Mouse (Mus musculus) megakaryocyte, embryonic 14.5 days (primary cell): ENCODE measurements around the gene Coq9. TPM values are rescaled to one million over a fixed set of nuclear protein-coding genes. Genes with fewer than 3 reads are reported as not detected.

Experiments
- H3K27me3 ChIP-seq: replicated peaks from 2 replicates; pipeline ENCODE3; 2012; ENCODE audit warnings: inconsistent platforms
- H3K36me3 ChIP-seq: replicated peaks from 2 replicates; pipeline ENCODE3; 2012; ENCODE audit warnings: low read length, inconsistent platforms, mixed read lengths
- H3K4me1 ChIP-seq: 2 replicates; pipeline ENCODE4 v1.6.1; 2012; ENCODE audit warnings: inconsistent platforms
- H3K4me3 ChIP-seq: replicated peaks from 2 replicates; pipeline ENCODE3; 2012; ENCODE audit warnings: moderate library complexity, mild to moderate bottlenecking, inconsistent platforms
- H3K9me3 ChIP-seq: 2 replicates; pipeline ENCODE4 v1.6.1; 2012; ENCODE audit warnings: inconsistent platforms
- FLI1 ChIP-seq: IDR thresholded peaks from 2 replicates; pipeline ENCODE4 v1.6.1; 2012; ENCODE audit warnings: low read length, inconsistent platforms, mixed read lengths
- GATA1 ChIP-seq: IDR thresholded peaks from 3 replicates; pipeline ENCODE4 v1.6.1; 2012; ENCODE audit warnings: mixed read lengths, low read length, inconsistent platforms, borderline replicate concordance
- polyA plus RNA-seq: library from polyadenylated mRNA; stranded (reverse); fragments of >175 nt; gene quantifications from 2 replicates; pipeline ENCODE4 v1.2.3, GENCODE M21; 2012; ENCODE audit warnings: low replicate concordance; ENCODE audit not compliant: insufficient read depth

The Coq9 gene
- polyA plus RNA-seq, 1 experiment = 62.7 TPM

DNA sequence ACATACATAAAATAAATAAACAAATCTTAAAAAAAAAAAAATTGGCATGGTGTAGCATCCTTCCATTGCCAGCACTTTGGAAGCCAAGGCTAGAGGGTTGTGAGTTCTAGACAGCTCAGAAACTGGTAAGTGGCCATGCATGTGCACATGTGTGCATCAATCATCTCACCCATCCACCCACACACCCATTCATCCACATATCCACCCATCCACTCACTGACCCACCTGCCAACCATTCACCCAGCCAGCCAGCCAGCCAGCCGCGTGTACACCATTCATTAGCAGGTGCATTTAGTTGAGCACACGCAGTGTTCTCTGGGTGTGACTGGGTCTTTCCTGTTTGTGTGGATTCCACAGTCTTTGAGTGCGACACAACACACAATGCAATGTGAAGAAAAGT is 32.3 kb upstream of the Coq9 start:
- H3K36me3 ChIP-seq = no peaks in the 10 kb centered on the region
- no peak for TF ChIP-seq GATA1
- no peak overlapping the region for H3K4me3 ChIP-seq
- H3K9me3 ChIP-seq = no peaks in the 10 kb centered on the region
- H3K27me3 ChIP-seq = peaks cover 49% of the 10 kb centered on the region
- H3K4me1 ChIP-seq = peaks cover 93% of the 10 kb centered on the region

DNA sequence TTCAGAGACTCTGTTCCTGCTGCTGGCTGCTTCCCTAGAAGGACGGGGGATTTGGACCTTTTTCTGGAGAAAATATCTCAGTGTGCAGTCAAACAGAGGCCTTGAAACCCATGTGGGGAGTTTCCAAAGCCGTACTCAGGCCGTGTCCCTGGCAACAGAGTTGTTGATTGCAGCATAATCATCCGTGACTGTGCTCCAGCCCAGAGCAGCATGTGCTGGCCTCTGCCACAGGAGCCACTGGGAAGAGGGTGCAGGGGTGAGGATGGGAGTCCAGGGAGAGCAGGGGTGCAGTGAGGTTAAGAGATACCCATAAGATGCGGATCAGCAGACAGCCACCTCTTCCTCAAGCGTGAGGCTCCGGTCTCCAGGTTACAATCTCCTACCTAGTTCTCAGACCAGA is 30.6 kb upstream of the Coq9 start:
- Histone ChIP-seq H3K4me1 (peaks cover 78% of the 10 kb centered on the region), H3K4me3 (peak overlapping the region; percentile 9), H3K36me3 (no peaks in the 10 kb centered on the region), H3K27me3 (peaks cover 46% of the 10 kb centered on the region), H3K9me3 (no peaks in the 10 kb centered on the region)
- TF ChIP-seq GATA1 (no peak), FLI1 (no peak)

DNA sequence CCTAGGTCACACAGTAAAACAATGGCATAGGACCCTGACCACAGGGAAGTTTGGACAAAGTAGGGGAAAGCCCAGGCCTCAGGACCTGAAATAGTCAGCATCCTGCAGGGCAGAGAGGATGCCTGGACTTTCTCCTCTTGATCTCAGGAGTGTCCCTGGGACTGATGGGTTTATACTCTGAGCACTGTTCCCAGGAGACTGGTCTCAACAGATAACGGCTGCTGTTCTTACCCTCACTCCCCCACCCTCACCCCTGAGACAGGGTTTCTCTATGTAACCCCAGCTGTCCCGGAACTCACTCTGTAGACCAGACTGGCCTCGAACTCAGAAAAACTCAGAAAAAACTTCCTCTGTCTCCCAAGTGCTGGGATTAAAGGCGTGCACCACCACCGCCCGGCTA is 29.7 kb upstream of the Coq9 start:
- H3K9me3 ChIP-seq = no peaks in the 10 kb centered on the region
- H3K4me1 ChIP-seq = peaks cover 74% of the 10 kb centered on the region
- H3K27me3 ChIP-seq = peaks cover 46% of the 10 kb centered on the region
- H3K4me3 ChIP-seq = no peak overlapping the region
- TF ChIP-seq GATA1 (no peak), FLI1 (no peak)
- no peaks in the 10 kb centered on the region for H3K36me3 ChIP-seq

DNA sequence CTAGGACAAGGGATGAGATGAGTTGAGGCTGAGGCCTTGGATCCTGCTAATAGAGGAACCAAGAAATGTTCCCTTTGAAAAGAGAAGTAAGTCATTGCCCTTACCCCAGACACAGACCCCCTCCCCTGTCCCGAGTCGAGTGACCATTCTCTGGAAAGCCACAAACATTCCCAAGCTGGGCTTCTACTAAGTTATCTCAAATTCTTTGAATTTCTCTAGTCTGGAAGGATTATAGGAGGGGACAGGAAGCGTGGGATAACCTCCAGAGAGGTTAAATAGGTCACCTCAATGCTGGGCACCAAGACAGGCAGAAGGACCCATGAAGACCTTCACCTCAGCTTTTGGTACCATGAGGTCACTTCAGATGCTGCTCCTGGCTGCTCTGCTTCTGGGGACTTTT is 28.0 kb upstream of the Coq9 start, which contains the start of gene Ccl17:
Gene Ccl17 (plus strand): TSS at position 301 of the 400 bp plus-strand sequence.
- TF ChIP-seq GATA1 (no peak), FLI1 (no peak)
- H3K4me3 ChIP-seq = no peak within 1 kb of the TSS
- peaks cover 36% of the 10 kb centered on the region for H3K27me3 ChIP-seq
- H3K36me3 ChIP-seq = no peaks in the 10 kb centered on the region
- H3K9me3 ChIP-seq = no peaks in the 10 kb centered on the region
- peaks cover 56% of the 10 kb centered on the region for H3K4me1 ChIP-seq

DNA sequence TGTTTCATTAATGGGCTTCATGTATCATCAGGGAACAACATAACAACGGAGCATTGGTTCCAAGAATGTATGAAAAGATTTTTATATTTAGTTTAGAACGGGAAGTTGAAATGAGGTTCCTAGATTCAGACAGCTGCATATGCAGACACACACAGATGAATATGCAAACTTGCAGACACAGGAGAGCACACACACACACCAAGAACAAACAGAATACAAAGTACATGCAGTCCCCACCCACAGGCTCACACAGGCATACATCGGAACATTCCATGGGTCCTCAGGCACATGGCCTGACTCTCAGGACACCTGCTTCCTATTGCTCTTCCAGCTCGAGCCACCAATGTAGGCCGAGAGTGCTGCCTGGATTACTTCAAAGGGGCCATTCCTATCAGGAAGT is 27.3 kb upstream of the Coq9 start:
- Histone ChIP-seq H3K4me3 (no peak overlapping the region), H3K4me1 (peaks cover 52% of the 10 kb centered on the region), H3K27me3 (peaks cover 35% of the 10 kb centered on the region), H3K36me3 (no peaks in the 10 kb centered on the region), H3K9me3 (no peaks in the 10 kb centered on the region)
- TF ChIP-seq FLI1 (no peak), GATA1 (no peak)

DNA sequence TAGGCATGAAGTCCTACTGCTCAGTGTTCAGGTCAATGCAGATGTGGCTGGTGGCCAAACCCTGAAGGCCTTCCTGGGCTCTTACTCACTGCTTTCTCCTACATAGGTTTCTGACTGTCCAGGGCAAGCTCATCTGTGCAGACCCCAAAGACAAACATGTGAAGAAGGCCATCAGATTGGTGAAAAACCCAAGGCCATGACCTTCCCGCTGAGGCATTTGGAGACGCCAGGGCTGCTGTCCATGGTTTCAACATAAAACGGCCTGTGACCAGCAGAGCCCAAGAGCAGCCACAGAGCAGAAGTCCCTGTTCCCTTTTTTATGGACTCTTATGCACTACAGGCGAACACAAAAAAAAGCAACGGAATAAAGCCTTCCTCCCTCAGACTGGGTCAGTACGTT is 26.5 kb upstream of the Coq9 start:
- TF ChIP-seq FLI1 = no peak
- no peak for TF ChIP-seq GATA1
- Histone ChIP-seq H3K4me1 (peaks cover 44% of the 10 kb centered on the region), H3K4me3 (no peak overlapping the region)

DNA sequence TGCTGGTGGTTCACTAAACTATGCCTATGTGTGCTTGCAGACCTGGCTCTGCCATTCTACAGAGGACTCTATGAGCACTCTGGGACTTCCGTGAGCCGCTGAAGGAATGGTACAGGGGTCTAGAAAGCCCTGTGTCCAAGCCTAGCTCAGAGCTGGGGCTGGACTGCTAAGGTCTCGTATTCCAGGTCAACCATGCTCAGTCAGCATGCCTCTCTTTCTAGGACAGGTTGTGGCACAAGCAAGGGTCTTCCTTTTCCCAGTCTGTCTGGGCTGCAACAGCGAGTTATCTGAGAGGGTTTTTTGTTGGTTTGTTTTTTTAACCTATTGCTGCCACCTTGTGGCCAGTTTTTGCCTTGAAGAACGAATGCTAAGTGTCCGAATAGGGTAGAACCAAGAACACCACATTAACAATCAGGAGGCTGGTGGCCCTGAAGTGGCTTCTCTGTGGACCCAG is 25.4 kb upstream of the Coq9 start:
- Histone ChIP-seq H3K4me1 (peaks cover 39% of the 10 kb centered on the region), H3K36me3 (peaks cover 7% of the 10 kb centered on the region), H3K27me3 (peaks cover 19% of the 10 kb centered on the region), H3K4me3 (peak overlapping the region; percentile 53), H3K9me3 (no peaks in the 10 kb centered on the region)
- TF ChIP-seq FLI1 = no peak
- no peak for TF ChIP-seq GATA1

More for the DNA sequence above, 26.5 kb upstream of the Coq9 start:
- H3K27me3 ChIP-seq = peaks cover 27% of the 10 kb centered on the region
- no peaks in the 10 kb centered on the region for H3K9me3 ChIP-seq
- H3K36me3 ChIP-seq = no peaks in the 10 kb centered on the region

DNA sequence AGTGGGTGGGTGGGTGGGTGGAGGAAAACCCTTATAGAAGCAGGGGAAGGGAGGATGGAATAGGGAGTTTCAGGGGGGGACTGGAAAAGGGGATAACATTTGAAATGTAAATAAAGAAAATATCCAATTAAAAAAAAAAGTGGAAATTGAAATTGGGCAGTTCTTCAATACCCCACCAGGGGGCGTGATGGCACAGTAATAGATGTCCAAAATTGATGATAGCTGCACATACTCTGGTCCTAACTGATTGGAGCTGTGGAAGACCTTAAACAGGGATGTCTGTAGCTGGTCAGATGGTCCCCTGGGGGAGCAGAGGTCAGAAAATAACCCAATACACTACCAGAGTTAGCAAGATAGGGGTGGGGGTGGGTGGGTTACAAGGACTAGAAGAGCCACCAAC is 23.6 kb upstream of the Coq9 start:
- no peaks in the 10 kb centered on the region for H3K9me3 ChIP-seq
- no peak for TF ChIP-seq FLI1
- H3K27me3 ChIP-seq = peaks cover 12% of the 10 kb centered on the region
- H3K4me3 ChIP-seq = no peak overlapping the region
- H3K36me3 ChIP-seq = peaks cover 24% of the 10 kb centered on the region
- peaks cover 32% of the 10 kb centered on the region for H3K4me1 ChIP-seq

DNA sequence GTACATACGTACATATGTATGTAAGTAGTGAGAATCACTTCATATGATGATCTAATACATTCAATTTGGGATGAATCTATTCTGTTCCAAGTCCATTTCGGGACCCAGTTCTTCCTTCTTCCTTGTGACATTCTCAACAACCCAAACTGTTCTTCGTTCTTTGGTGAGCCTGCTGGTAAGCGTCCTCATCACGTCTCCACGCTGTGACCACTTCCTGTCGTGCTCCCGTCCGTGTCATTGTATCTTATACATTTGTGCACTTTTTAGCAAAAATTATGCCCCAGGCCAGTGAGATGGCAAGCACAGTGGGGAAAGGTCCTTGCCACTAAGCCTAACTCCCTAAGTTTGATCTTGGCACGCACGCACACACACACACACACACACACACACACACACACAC is 20.2 kb upstream of the Coq9 start:
- TF ChIP-seq FLI1 (no peak), GATA1 (no peak)
- peaks cover 24% of the 10 kb centered on the region for H3K4me1 ChIP-seq
- peaks cover 57% of the 10 kb centered on the region for H3K36me3 ChIP-seq
- no peak overlapping the region for H3K4me3 ChIP-seq
- no peaks in the 10 kb centered on the region for H3K27me3 ChIP-seq
- H3K9me3 ChIP-seq = no peaks in the 10 kb centered on the region

DNA sequence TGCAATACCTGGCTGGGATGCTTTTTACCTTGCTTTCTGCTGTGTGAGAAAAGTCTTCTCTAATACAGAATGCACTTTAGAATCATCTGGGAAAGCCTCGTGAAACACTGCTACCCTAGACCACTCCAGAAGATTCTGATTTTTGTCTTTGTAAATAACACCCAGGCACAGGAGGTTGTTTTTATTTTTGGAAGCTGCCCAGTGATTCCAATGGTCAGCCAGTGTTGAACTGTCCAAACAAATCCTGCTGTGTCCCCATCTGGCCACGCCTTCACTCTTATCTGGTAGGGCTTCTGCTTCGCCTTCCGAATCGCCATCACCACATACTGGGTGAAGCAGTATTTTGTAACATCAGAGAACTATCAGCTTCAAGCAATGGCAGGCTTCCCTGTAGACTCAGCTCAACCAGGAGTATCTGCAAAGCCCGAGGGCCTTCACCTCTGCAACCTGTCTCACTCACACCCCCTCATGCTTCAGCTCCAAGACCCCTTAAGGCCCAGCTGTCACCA is 18.4 kb upstream of the Coq9 start:
- Histone ChIP-seq H3K4me3 (no peak overlapping the region), H3K27me3 (no peaks in the 10 kb centered on the region), H3K4me1 (peaks cover 28% of the 10 kb centered on the region), H3K9me3 (no peaks in the 10 kb centered on the region), H3K36me3 (peaks cover 74% of the 10 kb centered on the region)
- TF ChIP-seq GATA1 (no peak), FLI1 (no peak)

DNA sequence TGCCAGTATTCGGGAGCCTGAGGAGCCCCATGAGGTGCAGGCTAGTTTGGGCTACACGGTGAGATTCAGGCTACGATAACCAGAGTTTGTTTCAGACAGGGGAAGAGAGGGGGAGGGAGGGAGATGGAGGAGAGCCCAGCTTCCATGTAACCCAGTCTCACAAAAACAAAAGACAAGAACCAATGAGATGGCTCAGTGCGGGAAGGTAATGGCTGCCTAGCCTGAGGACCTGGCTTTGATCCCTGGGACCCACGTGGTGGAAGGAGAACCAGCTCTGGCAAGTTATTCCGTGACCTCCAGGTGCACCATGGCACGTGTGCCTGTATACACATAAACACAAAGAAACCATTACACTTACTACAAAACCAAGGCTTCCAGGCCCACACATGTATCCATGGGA is 17.6 kb upstream of the Coq9 start:
- H3K4me1 ChIP-seq = peaks cover 26% of the 10 kb centered on the region
- H3K4me3 ChIP-seq = no peak overlapping the region
- H3K27me3 ChIP-seq = no peaks in the 10 kb centered on the region
- H3K9me3 ChIP-seq = no peaks in the 10 kb centered on the region
- H3K36me3 ChIP-seq = peaks cover 82% of the 10 kb centered on the region
- no peak for TF ChIP-seq FLI1
- no peak for TF ChIP-seq GATA1
